Mouse (Mus musculus): ENCODE measurements around the gene Slc25a24. TPM values are rescaled to one million over a fixed set of nuclear protein-coding genes. Genes with fewer than 3 reads are reported as not detected.

The Slc25a24 gene
- polyA plus RNA-seq, 1 experiment from 2014 or later: 45.5 TPM

Other genes with a start within 250 kb of the Slc25a24 start
- gene Fndc7, start 233.1 kb upstream of the Slc25a24 start, polyA plus RNA-seq (2016; fragmentation: Nextera tagmentation; extraction: Ambion mirVana): 0.13 TPM in 2 replicates
- 89.4 and 98.9 TPM in 2 replicates for gene Prpf38b, start 211.4 kb upstream of the Slc25a24 start, polyA plus RNA-seq (2016; fragmentation: Nextera tagmentation; extraction: Ambion mirVana)
- 1.5 and 1.6 TPM in 2 replicates for gene Henmt1, start 183.3 kb upstream of the Slc25a24 start, polyA plus RNA-seq (2016; fragmentation: Nextera tagmentation; extraction: Ambion mirVana)
- gene Gm9857, start 182.7 kb upstream of the Slc25a24 start, polyA plus RNA-seq (2016; fragmentation: Nextera tagmentation; extraction: Ambion mirVana): not detected in 2 replicates
- gene Fam102b, start 95.5 kb upstream of the Slc25a24 start, polyA plus RNA-seq (2016; fragmentation: Nextera tagmentation; extraction: Ambion mirVana): 8.0 and 9.6 TPM in 2 replicates
- gene Slc25a54, start 42.7 kb upstream of the Slc25a24 start, polyA plus RNA-seq (2016; fragmentation: Nextera tagmentation; extraction: Ambion mirVana): not detected in 2 replicates
- 6.1 and 6.4 TPM in 2 replicates for gene Vav3, start 217.5 kb downstream of the Slc25a24 start, polyA plus RNA-seq (2016; fragmentation: Nextera tagmentation; extraction: Ambion mirVana)

Measured in limb, embryonic 12.5 days (tissue).